Mouse (Mus musculus) ES-Bruce4 (cell line): ENCODE data around the gene Adra1d.

Source experiments
- CTCF ChIP-seq: IDR thresholded peaks from one replicate; pipeline ENCODE4 v1.8.1; 2011; ENCODE audit warnings: low read depth, low read length
- POLR2A ChIP-seq: IDR thresholded peaks from one replicate; pipeline ENCODE4 v1.8.1; 2011; ENCODE audit warnings: low read length; ENCODE audit not compliant: insufficient read depth

DNA sequence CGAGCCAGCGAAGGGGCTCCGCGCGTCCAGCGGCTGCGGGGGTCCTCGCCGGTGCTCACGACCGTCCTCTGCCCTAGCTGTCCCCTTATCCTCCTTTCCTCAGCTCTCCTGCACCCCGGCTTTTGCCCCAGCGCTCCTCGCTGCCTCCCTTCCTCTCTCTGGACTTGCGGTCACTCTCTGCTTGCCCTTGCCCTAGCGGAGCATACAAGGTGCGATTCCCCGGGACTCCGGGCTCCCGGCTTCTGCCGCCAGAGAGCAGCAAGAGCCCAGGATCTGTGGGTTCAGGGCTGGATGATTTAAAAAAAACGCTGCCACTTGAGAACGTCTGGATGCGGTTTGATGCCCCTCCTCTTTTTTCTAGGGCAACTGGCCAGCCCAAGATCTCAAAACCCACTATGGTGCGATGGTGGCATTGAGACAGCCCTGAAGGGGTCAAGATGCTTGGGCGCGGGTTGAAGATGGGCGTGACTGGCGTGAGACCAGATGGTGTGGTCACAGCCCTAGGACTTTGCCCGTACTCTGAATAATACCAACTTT, 571 bp upstream of the Adra1d start:
- TF ChIP-seq CTCF: peak; percentile 23
- TF ChIP-seq POLR2A: no peak
